Mouse (Mus musculus) kidney, adult 2 months (tissue): ENCODE measurements around the gene Chic2. TPM values are rescaled to one million over a fixed set of nuclear protein-coding genes. Genes with fewer than 3 reads are reported as not detected.
A peak's percentile ranks its signal among the peaks of the same experiment; 100 is the strongest.

ENCODE experiments used
- DNase-seq: peaks from one replicate; pipeline ENCODE4 v3.0.0; 2021
- H3K27ac ChIP-seq: fragments of 200-500 bp; 2 replicates; pipeline ENCODE4 v1.5.1; 2012; ENCODE audit warnings: low read depth, low read length, control low read depth, inconsistent platforms; ENCODE audit not compliant: insufficient read depth
- H3K27me3 ChIP-seq: fragments of 200-500 bp; replicated peaks from 2 replicates; pipeline ENCODE4 v1.6.1; 2012; ENCODE audit warnings: mild to moderate bottlenecking, moderate library complexity, low read length, inconsistent platforms; ENCODE audit not compliant: control insufficient read depth, insufficient read depth
- H3K36me3 ChIP-seq: fragments of 200-500 bp; 2 replicates; pipeline ENCODE4 v1.6.1; 2012; ENCODE audit warnings: mild to moderate bottlenecking, moderate library complexity, low read length, inconsistent platforms; ENCODE audit not compliant: control insufficient read depth, insufficient read depth
- H3K4me1 ChIP-seq: fragments of 200-500 bp; 2 replicates; pipeline ENCODE4 v1.6.1; 2011; ENCODE audit warnings: low read length; ENCODE audit not compliant: control insufficient read depth, insufficient read depth
- H3K4me3 ChIP-seq: fragments of 200-500 bp; 2 replicates; pipeline ENCODE4 v1.5.1; 2011; ENCODE audit warnings: mild to moderate bottlenecking, low read depth, low read length, control low read depth; ENCODE audit not compliant: insufficient read depth
- CTCF ChIP-seq: fragments of 200-500 bp; conservative IDR thresholded peaks from 2 replicates; pipeline ENCODE4 v1.5.1; 2011; ENCODE audit warnings: low read depth, mild to moderate bottlenecking, control low read depth, low read length, moderate library complexity, mixed read lengths; ENCODE audit not compliant: insufficient read depth, insufficient read length
- POLR2A ChIP-seq: fragments of 200-500 bp; IDR thresholded peaks from one replicate; pipeline ENCODE4 v1.6.1; 2011; ENCODE audit warnings: low read depth, low read length, control low read depth
- WGBS: fragments of 180-500 bp; shearing (Covaris S2); methylation state at CpG from one replicate; pipeline ENCODE4 v1.1.7; 2018; 5-methylcytosine and 5-hydroxymethylcytosine counted together
- polyA plus RNA-seq: library from polyadenylated mRNA; depleted of rRNA; stranded (reverse); fragments of >200 nt; gene quantifications from 2 replicates; pipeline ENCODE4 v1.2.3, GENCODE M21; 2012

Chic2 gene
- polyA plus RNA-seq, 1 experiment: 6.1 TPM

GRCm38 (mm10) chr5:75073684-75074083 is 29.1 kb upstream of the Chic2 start:
- no peak overlapping the region for H3K27ac ChIP-seq
- no peaks in the 10 kb centered on the region for H3K36me3 ChIP-seq
- TF ChIP-seq POLR2A (no peak), CTCF (no peak)
- 35% methylated on average over 3 of the region's 3 CpGs for WGBS
- no peak for DNase-seq
- H3K4me1 ChIP-seq: no peaks in the 10 kb centered on the region
- H3K4me3 ChIP-seq: no peak overlapping the region
- H3K27me3 ChIP-seq: peaks cover 7% of the 10 kb centered on the region

- H3K27me3 ChIP-seq: peaks cover 7% of the 10 kb centered on the region
- 37% methylated on average over 1 of the region's 1 CpGs for WGBS
- H3K36me3 ChIP-seq: no peaks in the 10 kb centered on the region
- no peaks in the 10 kb centered on the region for H3K4me1 ChIP-seq
- H3K4me3 ChIP-seq: no peak overlapping the region
- no peak for DNase-seq
- TF ChIP-seq CTCF (no peak), POLR2A (no peak)
- H3K27ac ChIP-seq: no peak overlapping the region
Observed at GRCm38 (mm10) chr5:75073167-75073566, 28.6 kb upstream of the Chic2 start.

DNA sequence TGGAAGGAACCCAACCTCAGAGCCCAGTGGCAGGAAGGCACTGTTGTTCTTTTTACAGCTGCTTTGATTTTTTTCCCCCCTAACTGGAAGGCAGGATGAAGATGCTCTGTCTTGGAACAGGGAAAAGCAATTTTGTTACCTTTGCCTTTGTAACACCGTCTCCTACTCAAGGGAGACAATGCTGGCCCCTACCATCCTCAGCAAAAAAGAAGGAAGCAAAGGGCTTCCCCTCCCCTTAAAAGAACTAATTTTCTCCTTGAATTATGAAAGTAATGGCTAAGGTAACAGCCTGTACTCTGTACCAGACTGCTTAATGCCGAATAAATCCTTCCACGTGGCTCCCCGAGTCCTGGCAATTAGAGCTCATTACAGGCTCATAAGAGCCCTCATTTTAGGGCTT is 28.0 kb upstream of the Chic2 start:
- WGBS: 22% methylated on average over 4 of the region's 4 CpGs
- Histone ChIP-seq H3K36me3 (no peaks in the 10 kb centered on the region), H3K27ac (no peak overlapping the region), H3K4me3 (no peak overlapping the region), H3K27me3 (peaks cover 7% of the 10 kb centered on the region), H3K4me1 (no peaks in the 10 kb centered on the region)
- no peak for DNase-seq
- TF ChIP-seq POLR2A (no peak), CTCF (no peak)

DNA sequence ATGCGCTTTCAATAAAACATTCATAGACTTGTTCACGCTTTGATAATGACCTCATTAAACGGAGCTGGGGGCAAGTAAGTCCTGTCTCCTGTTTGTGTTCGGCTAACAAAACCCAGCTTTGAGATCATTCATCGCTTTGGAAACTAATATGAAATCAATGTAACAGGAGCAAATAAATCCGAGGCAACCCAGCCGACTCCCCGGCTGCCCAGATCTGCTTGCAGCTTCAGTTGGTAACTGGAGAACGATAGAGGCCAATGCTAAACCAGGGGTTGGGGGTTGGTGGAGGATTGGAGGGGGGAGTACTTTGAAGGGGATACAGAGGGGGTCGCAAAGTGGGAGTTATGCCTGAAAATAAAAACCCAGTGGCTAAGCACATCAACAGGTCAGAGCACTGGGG is 27.4 kb upstream of the Chic2 start:
- Histone ChIP-seq H3K27ac (no peak overlapping the region), H3K4me1 (no peaks in the 10 kb centered on the region), H3K27me3 (peaks cover 7% of the 10 kb centered on the region), H3K4me3 (no peak overlapping the region), H3K36me3 (no peaks in the 10 kb centered on the region)
- TF ChIP-seq POLR2A: no peak
- TF ChIP-seq CTCF: no peak
- 10% methylated on average over 10 of the region's 10 CpGs for WGBS
- DNase-seq: no peak

DNA sequence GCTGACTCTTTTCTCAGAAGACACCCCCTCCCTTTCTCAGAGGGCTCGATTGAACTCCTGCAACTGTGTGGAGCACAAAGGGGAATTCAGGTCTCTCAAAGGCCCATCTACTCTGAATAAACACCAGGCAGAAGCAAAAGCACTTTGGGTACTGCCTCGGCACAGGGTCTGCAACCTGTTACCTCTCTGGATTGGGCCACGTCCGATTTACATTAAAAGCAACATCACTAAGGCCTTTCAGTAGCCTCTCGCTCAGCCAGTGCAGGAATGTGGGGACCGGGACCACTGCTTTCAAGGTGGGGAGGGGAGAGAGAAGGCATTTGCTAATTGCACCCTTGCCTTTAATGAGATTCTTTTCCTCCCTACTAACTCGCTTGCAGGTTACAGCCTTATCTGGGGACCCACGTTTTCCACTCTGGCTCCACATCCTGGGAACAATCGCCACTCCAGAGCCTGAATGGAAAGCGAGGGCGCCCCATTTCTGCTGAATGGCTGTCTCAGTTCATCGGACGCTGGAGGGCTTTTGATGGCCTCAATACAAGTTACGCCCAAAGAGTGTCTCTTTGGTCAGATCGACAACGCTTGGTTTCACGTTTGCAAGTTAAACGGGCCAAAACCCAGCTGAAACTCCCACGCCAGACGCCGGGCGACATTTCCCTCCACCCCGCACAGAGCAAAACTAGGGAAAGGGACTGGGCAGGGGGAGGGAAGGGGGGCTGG is 26.2 kb upstream of the Chic2 start:
- no peaks in the 10 kb centered on the region for H3K4me1 ChIP-seq
- no peaks in the 10 kb centered on the region for H3K36me3 ChIP-seq
- 13% methylated on average over 23 of the region's 23 CpGs for WGBS
- DNase-seq: no peak
- H3K27ac ChIP-seq: no peak overlapping the region
- TF ChIP-seq CTCF (no peak), POLR2A (no peak)
- H3K4me3 ChIP-seq: no peak overlapping the region
- H3K27me3 ChIP-seq: peaks cover 7% of the 10 kb centered on the region

DNA sequence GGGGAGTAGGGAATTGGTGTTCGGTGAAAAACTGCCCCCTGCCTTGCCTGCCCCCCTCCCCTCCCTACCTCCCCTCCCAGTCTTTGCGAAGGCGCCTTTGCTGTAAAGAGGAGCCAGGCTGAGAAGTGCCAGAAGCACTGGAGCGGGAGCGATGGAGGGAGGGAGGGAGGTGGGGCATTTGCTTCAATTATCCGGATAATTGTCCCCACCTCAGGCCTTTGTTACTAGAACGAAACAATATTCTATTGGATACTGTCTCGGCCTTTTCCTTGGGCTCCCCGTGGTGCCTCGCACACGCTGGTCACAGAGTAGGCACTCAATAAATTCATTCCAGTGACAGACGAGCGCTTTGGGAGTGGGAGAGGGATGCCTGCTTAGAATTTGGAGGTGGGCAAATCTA is 25.6 kb upstream of the Chic2 start:
- peaks cover 6% of the 10 kb centered on the region for H3K27me3 ChIP-seq
- DNase-seq: no peak
- no peak overlapping the region for H3K27ac ChIP-seq
- TF ChIP-seq CTCF (no peak), POLR2A (no peak)
- no peaks in the 10 kb centered on the region for H3K36me3 ChIP-seq
- no peak overlapping the region for H3K4me3 ChIP-seq
- H3K4me1 ChIP-seq: no peaks in the 10 kb centered on the region
- 32% methylated on average over 13 of the region's 13 CpGs for WGBS

DNA sequence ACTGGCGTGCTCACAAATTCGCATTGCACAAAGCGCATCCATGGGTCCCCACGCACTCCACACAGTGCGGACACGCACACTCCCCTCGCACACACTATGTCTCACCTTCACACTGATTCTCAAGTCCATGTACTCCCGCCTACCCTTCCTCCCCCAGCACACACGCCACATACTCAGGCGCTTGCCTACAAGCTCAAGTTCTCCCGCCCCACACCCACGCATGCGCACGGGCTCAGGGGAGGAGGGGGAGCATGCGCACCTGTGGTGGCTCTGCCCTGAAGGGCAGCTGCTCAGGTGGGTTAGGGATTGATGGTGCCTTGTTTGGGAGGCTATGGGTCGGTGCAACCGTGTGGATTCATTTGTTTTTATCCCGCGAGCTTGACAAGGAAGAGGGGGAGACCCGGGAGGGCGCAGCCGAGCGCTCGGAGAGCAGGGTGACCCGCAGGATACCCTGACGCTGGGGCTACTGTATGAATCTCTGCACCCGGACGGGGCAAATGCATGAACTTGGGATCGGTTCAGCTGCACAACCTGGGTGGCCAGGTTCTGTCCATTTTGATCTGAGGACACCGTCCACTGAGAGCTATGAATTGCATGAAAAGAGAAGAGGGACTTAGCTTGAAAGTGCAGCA is 22.7 kb upstream of the Chic2 start:
- TF ChIP-seq CTCF: no peak
- no peak for TF ChIP-seq POLR2A
- H3K36me3 ChIP-seq: no peaks in the 10 kb centered on the region
- no peak overlapping the region for H3K27ac ChIP-seq
- peak; percentile 24 for DNase-seq
- H3K27me3 ChIP-seq: peaks cover 6% of the 10 kb centered on the region
- WGBS: 3% methylated on average over 30 of the region's 30 CpGs
- H3K4me3 ChIP-seq: peak overlapping the region; percentile 16; the same call in 1 of the 2 replicates
- H3K4me1 ChIP-seq: no peaks in the 10 kb centered on the region
